Mouse (Mus musculus): ENCODE results near the gene Adcy1.

Adcy1 gene

GRCm38 (mm10) chr11:7069762-7070161, 6.5 kb downstream of the Adcy1 start:
- DNase-seq (ENCODE audit: low spot score in 2 of 2), result no peak

- DNase-seq (ENCODE audit: low spot score in 2 of 2), result no peak
These were observed 8.3 kb downstream of the Adcy1 start for GRCm38 (mm10) chr11:7071617-7072016.

GRCm38 (mm10) chr11:7073556-7073955, 10.3 kb downstream of the Adcy1 start:
- DNase-seq (ENCODE audit: low spot score in 2 of 2), result no peak

GRCm38 (mm10) chr11:7076510-7076909, 13.2 kb downstream of the Adcy1 start:
- DNase-seq (ENCODE audit: low spot score in 2 of 2), result no peak

GRCm38 (mm10) chr11:7081893-7082292, 18.6 kb downstream of the Adcy1 start:
- no peak for DNase-seq (ENCODE audit: low spot score in 2 of 2)

GRCm38 (mm10) chr11:7083911-7084310, 20.6 kb downstream of the Adcy1 start:
- DNase-seq (ENCODE audit: low spot score in 2 of 2), result no peak

- DNase-seq (ENCODE audit: low spot score in 2 of 2), result no peak
These were observed 21.9 kb downstream of the Adcy1 start for GRCm38 (mm10) chr11:7085184-7085583.

- no peak for DNase-seq (ENCODE audit: low spot score in 2 of 2)
These were observed 27.8 kb downstream of the Adcy1 start for GRCm38 (mm10) chr11:7091120-7091519.

GRCm38 (mm10) chr11:7094844-7095243, 31.6 kb downstream of the Adcy1 start:
- DNase-seq (ENCODE audit: low spot score in 2 of 2), result no peak

GRCm38 (mm10) chr11:7101674-7102073, 38.4 kb downstream of the Adcy1 start:
- no peak for DNase-seq (ENCODE audit: low spot score in 2 of 2)

- DNase-seq (ENCODE audit: low spot score in 2 of 2), result no peak
These were observed 39.2 kb downstream of the Adcy1 start for GRCm38 (mm10) chr11:7102256-7103194.

GRCm38 (mm10) chr11:7105337-7105736, 42.0 kb downstream of the Adcy1 start:
- DNase-seq (ENCODE audit: low spot score in 2 of 2), result no peak

GRCm38 (mm10) chr11:7109131-7109530, 45.8 kb downstream of the Adcy1 start:
- no peak for DNase-seq (ENCODE audit: low spot score in 2 of 2)

- DNase-seq (ENCODE audit: low spot score in 2 of 2), result no peak
These were observed 49.8 kb downstream of the Adcy1 start for GRCm38 (mm10) chr11:7113046-7113445.

GRCm38 (mm10) chr11:7113687-7114086, 50.4 kb downstream of the Adcy1 start:
- DNase-seq (ENCODE audit: low spot score in 2 of 2), result no peak

- no peak for DNase-seq (ENCODE audit: low spot score in 2 of 2)
These were observed 51.0 kb downstream of the Adcy1 start for GRCm38 (mm10) chr11:7114312-7114711.

- DNase-seq (ENCODE audit: low spot score in 2 of 2), result no peak
These were observed 53.4 kb downstream of the Adcy1 start for GRCm38 (mm10) chr11:7116647-7117046.

- no peak for DNase-seq (ENCODE audit: low spot score in 2 of 2)
These were observed 66.2 kb downstream of the Adcy1 start for GRCm38 (mm10) chr11:7129319-7130051.

GRCm38 (mm10) chr11:7132736-7133387, 69.6 kb downstream of the Adcy1 start:
- DNase-seq (ENCODE audit: low spot score in 2 of 2), result no peak

- no peak for DNase-seq (ENCODE audit: low spot score in 2 of 2)
These were observed 70.4 kb downstream of the Adcy1 start for GRCm38 (mm10) chr11:7133736-7134135.

- no peak for DNase-seq (ENCODE audit: low spot score in 2 of 2)
These were observed 71.0 kb downstream of the Adcy1 start for GRCm38 (mm10) chr11:7134319-7134718.

- DNase-seq (ENCODE audit: low spot score in 2 of 2), result no peak
These were observed 72.0 kb downstream of the Adcy1 start for GRCm38 (mm10) chr11:7135301-7135700.
